Mouse (Mus musculus): ENCODE data around the gene Ssu72.

GRCm38 (mm10) chr4:155735788-155736187 lies 31.2 kb downstream of the Ssu72 start:
- TF ChIP-seq CTCF (IDR thresholded peaks at IDR 0.05; ENCODE audit: extremely low read depth, insufficient read length, insufficient replicate concordance, low read depth, low read length): no peak
- TF ChIP-seq POLR2A (IDR thresholded peaks at IDR 0.05; ENCODE audit: low read depth, low read length): no peak
